Mouse (Mus musculus) layer of hippocampus, postnatal 14 days (tissue): ENCODE measurements around the gene Snca. TPM values are rescaled to one million over a fixed set of nuclear protein-coding genes. Genes with fewer than 3 reads are reported as not detected.
"Not testable (repeated sequence)": the region's sequence is repeated elsewhere in the genome, so short reads cannot be mapped to it uniquely, and the experiment has no call there.

Experiments used
- DNase-seq, 2 experiments: peaks; one replicate each; pipeline ENCODE4 v3.0.0; 2021 to 2022; ENCODE audit warnings: low spot score in 2 of 2, mixed read lengths in 1 of 2
- total RNA-seq, 2 experiments: library from RNA; stranded (reverse); gene quantifications; 2 replicates each; pipeline ENCODE4 v1.2.3; 2021

Gene Snca
- total RNA-seq, 2 experiments from 2014 or later, result 805 to 847 TPM

DNA sequence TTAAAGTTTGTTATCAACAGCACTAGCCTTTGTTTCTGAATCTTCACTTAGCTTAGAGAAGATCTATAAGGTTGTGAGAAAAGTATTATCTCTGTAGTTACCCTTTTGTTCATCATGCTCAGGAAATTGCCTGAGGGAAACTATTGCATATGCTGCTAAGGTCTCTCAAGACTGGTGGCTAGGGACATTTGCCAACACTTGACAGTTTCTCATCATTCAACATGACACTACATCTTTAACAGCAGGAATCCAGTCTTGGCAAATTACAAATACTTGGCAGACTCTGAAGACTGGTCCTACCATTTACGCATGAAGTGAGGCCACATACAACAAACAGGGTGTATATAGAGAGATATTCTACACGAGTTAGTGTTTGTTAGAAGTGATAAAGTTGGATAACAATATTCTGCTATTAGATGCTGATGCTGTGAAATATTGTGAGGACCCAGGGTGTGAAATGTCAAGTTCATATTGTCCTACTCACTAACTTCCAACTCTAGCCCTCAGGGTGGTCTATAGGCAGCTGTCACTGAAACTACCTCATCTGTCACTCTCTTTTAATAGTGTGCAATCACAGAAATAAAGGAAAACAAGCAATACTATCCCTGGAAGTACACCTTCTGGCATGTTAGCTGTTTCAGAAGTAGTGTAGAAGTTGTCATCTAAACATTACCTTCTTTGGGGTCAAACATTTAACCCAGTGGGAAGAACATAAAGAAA lies 105.4 kb downstream of the Snca start:
- no peak for DNase-seq

- DNase-seq, result no peak
Measured at GRCm38 (mm10) chr6:60717566-60717965, 112.1 kb downstream of the Snca start.

GRCm38 (mm10) chr6:60709997-60710471 lies 119.6 kb downstream of the Snca start:
- DNase-seq, result no peak

GRCm38 (mm10) chr6:60698072-60698471 lies 131.6 kb downstream of the Snca start:
- DNase-seq, result no peak

DNA sequence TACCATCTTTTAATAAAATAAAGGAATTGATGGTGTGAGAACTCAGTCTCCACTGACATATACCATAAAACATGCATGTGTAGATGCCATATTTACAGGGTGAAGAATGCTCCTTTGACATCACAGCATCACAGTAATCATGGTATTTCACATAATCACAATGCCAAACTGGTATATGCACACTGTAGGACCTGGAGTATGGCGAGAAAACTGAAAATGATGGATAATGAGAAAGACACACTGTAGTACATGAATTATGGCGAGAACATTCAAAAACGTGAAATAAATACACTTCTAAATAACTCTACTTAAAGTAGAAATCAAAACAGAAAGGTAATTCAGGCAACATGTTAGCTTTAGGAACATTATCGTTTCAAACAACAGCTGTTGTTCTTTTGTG lies 142.6 kb downstream of the Snca start:
- DNase-seq, result not testable (repeated sequence)

GRCm38 (mm10) chr6:60682233-60682632 lies 147.4 kb downstream of the Snca start:
- DNase-seq, result peak in 1 of 2 experiments; percentile 60

Other genes starting within 250 kb of the Snca start
- under 1 TPM; 0.36 to 0.44 TPM for gene Mmrn1, start 95.1 kb upstream of the Snca start, total RNA-seq